Mouse (Mus musculus) megakaryocyte-erythroid progenitor cell, adult 5-6 weeks (primary cell): Measurements from ENCODE around the gene Pgam1. TPM values are rescaled to one million over a fixed set of nuclear protein-coding genes. Genes with fewer than 3 reads are reported as not detected.
"Not testable (repeated sequence)": the region's sequence is repeated elsewhere in the genome, so short reads cannot be mapped to it uniquely, and the experiment has no call there.

Experiments
- ATAC-seq: replicated peaks from 2 replicates; pipeline ENCODE4 v1.8.0; 2016; ENCODE audit warnings: mild to moderate bottlenecking, inconsistent platforms; ENCODE audit not compliant: severe bottlenecking, poor library complexity, low FRiP score, low TSS enrichment
- total RNA-seq, 2 experiments: library from RNA; stranded (forward) in 1 of 2; stranded (reverse) in 1 of 2; fragments of 200-1000, 215-1000 nt in 1 of 2; fragments of >200 nt in 1 of 2; fragmentation: Nextera tagmentation in 1 of 2; gene quantifications; 2 replicates each; pipeline ENCODE4 v1.2.3; 2014 to 2017

Gene Pgam1
- total RNA-seq (2014; fragmentation: Nextera tagmentation): 27.0 and 67.3 TPM in 2 replicates
- 30.1 and 34.7 TPM in 2 replicates for total RNA-seq (2017)

GRCm38 (mm10) chr19:41911178-41912073 is at the start of gene Pgam1:
Gene Pgam1 (plus strand): TSS chr19:41911923.
- peak; percentile 92 for ATAC-seq

DNA sequence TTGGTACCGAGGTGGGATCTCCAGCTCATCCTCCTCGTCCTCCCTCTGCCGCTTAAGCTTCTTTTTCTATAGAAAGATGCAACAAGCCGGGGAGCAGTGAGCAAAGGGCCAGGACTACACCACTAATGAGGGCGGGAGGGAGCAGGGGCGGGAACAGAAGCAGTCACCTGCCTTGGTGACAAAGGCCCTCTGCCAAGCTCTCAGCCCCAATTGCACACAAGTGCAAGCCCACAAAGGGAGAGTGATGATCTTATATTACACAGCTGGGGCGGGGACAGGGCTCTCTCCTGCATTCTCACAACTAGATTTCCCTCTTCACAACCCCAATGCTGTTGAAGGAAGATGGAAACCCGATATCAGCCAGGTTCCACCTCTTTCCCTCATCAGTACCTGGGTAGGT is 45.0 kb upstream of the Pgam1 start:
- no peak for ATAC-seq

DNA sequence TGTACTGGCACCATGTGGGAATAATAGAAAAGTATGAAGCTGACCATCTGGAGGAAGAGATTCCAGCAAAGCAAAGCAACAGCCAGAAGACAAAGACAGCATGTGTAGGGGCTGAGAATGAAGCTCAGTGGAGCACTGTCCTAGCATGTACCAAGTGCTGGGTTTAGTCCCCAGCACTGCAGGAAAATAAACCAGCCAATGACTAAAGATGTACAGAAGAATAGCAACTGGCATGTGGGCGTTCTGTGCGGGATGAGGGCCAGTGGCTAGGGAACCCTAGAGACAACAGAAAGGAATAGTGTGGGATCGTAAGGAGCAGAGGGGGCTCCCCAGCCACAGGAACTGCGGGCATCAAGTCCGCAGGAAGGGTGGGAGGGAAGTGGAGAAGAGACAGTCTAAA is 42.4 kb upstream of the Pgam1 start:
- no peak for ATAC-seq

DNA sequence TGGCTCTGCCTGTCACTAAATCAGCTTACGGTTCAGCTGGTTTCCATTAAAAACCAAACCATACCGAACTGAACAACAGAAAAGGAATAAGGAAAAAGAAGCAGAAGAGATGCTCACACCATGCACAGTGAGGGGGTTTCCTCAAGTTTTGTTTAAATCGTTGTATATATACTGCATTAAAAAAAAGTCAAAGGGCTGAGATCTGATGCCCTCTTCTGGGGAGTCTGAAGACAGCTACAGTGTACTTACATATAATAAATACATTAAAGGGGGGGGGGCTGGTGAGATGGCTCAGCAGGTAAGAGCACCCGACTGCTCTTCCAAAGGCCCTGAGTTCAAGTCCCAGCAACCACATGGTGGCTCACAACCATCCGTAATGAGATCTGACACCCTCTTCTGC is 41.8 kb upstream of the Pgam1 start:
- not testable (repeated sequence) for ATAC-seq

DNA sequence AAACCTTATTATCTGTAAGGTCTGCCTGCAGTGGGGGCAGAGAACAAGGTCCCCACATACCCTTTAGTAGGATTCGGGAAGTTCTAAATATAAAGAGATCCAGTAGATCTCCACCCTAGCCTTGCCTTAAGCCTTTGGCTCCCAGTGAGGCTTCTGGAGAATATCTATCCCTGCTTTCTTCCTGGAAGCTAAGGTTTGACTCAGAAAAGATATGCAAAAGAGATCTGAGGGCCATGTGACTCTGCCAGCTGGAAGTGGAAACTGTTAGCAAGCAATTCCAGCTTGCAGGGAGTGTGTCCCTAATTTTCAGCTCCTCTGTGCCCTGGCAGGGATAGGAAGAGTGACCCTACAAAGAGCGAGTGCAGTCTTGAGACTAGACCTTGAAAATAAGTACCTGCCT is 39.4 kb upstream of the Pgam1 start:
- ATAC-seq: no peak

GRCm38 (mm10) chr19:41874356-41874755 is 37.4 kb upstream of the Pgam1 start:
- ATAC-seq: no peak

DNA sequence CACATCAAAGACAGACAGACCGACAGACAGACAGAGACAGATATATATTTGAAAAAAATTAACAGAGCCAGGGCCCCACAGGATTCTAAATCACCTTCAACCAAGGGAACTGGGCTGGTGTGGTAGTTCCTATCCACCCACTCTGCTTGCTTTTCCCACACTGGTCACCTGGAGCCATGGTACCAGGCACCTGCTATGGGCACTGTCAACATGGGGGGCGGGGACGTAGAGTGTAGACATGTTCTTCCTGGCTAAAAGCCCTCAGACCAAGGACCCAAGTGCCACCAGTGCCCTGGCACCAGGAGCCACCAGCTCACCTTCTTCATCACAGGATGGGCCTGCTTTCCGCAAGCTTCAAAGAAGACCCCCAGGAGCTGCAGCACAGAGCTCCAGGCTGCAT is 29.9 kb upstream of the Pgam1 start:
- ATAC-seq: no peak

DNA sequence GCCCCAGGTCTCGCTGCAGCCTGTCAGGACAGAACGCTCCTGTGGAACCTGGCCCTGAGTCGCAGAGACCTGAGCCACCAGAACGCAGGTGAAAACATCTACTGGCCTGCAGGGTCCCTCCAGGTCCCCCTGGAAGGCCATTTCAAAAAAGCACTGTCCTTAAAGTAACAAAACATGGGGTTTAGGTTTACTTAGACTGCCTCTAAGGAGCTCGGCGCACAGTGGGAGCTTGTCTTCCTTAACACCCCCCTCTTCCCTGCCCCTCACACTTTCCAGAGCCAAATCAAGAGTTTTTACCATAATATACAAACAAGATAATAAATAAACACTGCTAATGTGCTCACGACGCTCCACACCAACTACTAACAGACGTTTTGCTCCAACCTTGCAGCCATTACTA is 27.8 kb upstream of the Pgam1 start:
- ATAC-seq: no peak

DNA sequence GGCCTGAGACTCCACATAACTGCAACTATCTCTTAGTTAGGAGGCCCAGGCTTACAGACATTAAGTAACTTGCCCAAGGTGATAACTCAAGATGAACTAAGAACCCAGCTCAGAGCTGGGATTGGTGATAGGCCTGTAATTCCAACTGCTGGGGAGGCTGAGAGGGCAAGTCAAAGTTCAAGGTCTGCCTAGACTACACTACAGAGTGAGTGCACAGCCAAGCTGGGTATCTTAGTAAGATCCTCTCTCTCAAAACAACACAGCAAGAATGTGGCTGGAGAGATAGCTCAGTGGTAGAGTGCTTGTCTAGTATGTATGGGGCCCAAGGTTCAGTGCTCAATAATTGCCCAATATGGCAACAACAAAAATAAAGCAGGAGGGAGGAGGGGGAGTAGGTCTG is 23.5 kb upstream of the Pgam1 start:
- no peak for ATAC-seq

DNA sequence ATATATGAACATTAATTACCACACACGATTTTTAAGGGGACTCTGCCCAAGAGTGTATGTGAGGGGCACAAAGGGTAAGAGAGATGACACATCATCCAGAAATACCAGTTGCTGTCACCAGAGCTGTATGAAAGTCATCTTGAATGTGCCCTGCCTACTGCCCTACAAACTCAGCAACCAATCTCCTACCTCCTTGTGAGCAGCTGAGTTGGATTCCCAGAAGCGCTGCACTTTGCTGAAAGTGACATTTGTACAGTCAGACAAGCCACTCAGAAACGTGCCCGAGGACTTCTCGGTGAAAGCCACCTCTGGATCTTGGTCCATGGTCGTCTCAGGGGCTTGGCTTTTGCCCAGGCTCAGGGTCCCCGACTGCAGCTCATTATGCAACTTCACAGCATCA is 16.8 kb upstream of the Pgam1 start:
- ATAC-seq: no peak

DNA sequence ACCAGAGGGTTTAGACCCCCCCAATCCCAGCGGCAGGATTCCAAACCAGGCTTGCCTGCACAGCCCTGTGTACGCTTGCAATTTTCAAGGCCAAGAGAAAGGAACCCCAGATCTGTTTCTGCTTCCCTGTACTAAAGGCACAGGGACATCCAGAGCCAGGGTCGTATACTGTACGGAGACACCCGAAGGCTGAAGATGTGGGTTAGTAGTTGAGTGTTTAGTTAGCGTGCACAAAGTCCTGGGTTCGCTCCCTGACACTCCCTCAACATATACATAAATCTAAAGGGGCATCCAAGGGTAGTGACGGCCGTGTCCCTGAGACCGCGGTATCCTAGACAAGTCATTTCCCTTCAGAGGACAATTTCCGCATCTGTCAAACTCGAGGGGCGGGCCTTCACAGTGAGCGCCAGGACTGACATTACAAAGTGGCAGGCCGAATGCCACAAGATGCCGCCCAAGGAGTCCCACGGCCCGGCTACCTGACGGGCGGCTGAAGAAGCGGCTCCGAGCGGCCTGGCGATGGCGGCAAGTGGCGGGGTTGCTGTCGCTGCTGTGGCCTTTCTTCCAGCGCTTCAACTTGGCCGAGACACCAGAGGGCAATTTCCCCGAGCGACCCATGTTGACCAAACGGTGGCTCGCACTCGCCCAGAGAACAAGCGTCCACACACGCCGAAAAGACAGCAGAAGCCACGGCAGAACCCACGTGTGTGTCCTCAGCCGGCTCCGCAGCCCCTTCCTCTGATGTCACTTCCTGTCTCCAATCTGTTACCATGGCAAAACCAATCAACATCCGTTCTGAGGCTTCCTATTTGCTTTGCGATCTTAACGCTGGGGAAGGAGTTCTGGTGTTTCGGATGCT is 16.0 kb upstream of the Pgam1 start, which contains the start of gene Rrp12:
Gene Rrp12 (minus strand): TSS at position 714 of the 859 bp plus-strand sequence.
- peak; percentile 95 for ATAC-seq

GRCm38 (mm10) chr19:41896319-41896711 is 15.4 kb upstream of the Pgam1 start:
- no peak for ATAC-seq

DNA sequence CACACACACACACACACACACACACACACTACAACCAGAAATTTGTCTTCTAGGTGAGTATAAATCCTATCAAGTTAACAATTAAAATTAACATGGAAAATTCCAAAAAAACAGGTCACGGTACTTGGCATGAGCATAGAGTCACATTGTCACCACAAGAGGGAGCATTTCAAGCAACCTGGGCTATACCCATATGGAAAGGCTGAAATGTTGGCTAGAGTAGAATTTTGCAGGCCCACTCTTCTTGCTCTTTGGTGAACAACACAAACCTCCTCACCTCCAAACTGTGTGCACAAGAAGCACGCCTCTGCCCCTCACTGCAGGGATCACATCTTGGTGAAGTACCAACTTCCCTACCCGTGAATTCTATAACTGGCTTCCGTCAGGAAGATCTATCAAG is 12.9 kb upstream of the Pgam1 start:
- peak; percentile 43; the same call in 1 of the 2 replicates for ATAC-seq

GRCm38 (mm10) chr19:41900495-41901090 is 11.1 kb upstream of the Pgam1 start:
- no peak for ATAC-seq

- peak; percentile 57 for ATAC-seq
Measured at GRCm38 (mm10) chr19:41901696-41902095, 10.0 kb upstream of the Pgam1 start.

DNA sequence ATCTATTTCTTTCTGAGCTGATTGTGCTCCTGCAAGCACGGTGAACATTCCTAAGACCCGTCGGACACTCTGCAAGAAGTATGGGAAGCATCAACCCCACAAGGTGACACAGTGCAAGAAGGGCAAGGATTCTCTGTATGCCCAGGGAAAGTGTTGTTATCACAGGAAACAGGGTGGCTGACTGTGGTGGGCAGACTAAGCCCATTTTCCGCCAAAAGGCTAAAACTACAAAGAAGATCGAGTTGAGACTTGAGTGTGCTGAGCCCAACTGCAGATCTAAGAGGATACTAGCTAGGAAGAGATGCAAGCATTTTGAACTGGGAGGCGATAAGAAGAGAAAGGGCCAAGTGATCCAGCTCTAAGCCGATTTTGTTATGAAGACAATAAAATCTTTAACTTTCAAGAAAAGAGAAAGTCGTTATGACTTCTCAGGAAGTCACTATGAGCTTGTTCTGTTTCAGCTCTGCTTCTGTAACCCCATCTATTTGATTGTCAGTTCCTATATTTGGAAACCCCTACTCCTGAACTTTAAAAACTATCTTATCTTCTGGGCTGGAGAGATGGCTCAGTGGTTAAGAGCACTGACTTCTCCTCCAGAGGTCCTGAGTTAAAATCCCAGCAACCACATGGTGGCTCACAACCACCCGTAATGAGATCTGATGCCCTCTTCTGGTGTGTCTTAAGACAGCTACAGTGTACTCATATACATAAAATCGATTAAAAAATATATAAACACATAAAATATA is 8.7 kb upstream of the Pgam1 start:
- ATAC-seq: no peak

DNA sequence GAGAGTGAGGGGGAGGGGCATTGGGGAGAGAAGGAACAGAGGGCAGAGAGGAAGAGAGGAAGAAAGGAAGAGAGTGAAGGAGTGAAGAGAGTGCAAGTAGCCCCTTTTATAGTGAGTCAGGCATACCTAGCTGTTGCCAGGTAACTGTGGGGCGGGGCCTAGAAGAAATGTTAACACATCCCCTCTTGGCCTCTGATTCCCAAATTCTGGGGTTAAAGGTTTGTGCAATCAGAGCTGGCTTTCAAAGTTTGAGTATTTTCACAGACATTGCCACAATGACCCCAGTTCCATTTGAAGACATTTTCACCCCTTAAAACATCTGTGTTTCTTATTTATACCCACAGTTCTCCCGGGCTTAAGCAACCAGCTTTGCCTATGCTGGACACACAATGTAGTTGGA is 6.5 kb upstream of the Pgam1 start:
- ATAC-seq: no peak

DNA sequence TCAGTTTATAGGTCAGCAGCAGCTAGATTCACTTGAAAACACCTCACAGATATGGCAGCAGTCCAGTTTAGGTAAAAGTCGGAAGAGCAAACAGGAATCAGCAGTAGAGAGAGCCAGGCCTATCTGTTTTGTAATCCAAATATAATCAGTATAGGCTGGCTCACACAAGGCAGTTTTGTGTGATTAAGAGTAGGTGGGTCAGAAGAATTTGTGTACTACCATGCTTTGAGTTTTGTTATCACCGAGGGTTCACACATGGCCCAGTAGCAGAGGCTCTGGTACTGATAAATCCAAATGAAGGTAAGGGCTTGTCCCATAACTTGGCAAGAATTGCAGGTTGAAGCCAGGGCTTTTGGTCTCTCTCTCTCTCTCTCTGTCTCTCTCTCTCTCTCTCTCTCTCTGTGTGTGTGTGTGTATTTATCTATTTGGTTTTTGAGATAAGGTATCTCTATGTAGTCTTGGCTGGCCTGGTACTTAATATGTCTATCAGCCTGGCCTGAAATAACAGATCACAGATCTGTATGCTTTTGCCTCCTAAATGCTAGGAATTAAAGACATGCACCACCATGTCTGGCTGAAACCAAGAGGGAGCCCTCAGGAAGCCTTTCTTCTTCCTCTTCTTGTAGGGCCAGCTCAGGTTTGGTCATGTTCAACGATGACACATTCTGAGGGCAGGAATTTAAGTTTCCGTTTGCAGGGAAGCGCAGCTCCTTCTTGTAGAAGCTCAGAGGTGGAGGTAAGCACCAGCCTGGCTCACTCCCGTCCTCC is 5.2 kb upstream of the Pgam1 start:
- ATAC-seq: peak; percentile 77
